Mouse (Mus musculus) cortical plate, adult 2 months (tissue): ENCODE data around the gene Ppil2.

Experiments used
- CTCF ChIP-seq: fragments of 200-500 bp; IDR thresholded peaks from 2 replicates; pipeline ENCODE4 v1.5.1; 2011; ENCODE audit warnings: mild to moderate bottlenecking, control low read depth, low read length; ENCODE audit not compliant: insufficient read depth; ENCODE audit errors: extremely low read depth
- POLR2A ChIP-seq: fragments of 200-500 bp; IDR thresholded peaks from 2 replicates; pipeline ENCODE4 v1.6.1; 2011; ENCODE audit warnings: mild to moderate bottlenecking, low read length, control low read depth; ENCODE audit not compliant: insufficient read depth; ENCODE audit errors: extremely low read depth

DNA sequence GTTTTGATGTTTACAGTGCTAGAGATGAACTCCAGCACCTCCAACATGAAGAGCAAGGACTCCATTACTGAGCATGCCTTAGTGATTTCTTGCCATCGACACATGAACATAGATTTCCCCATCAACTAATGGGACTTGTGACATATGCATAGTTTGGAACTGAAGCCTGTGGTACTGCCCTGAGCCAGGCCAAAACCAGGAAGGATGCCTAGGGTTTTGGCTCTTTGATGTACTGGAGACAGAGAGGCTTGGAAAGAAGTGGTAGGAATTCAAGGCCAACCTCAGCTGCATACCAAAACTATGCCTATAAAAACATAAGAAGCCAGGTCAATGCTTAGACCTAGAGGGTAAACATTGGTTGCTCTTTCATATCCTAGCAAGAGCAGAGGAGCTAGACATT, 61.2 kb downstream of the Ppil2 start:
- TF ChIP-seq POLR2A (no peak), CTCF (no peak)
